Mouse (Mus musculus) heart, postnatal 14 days (tissue): ENCODE measurements at regions not wholly inside any gene's neighbourhood (a gene's known extent, or its start where the extent isn't known, plus 50 kb on each side); places are given as distances from the start of the nearest gene placed in this dataset.
"Not testable (repeated sequence)": the region's sequence is repeated elsewhere in the genome, so short reads cannot be mapped to it uniquely, and the experiment has no call there.

ENCODE experiments used
- DNase-seq, 2 experiments: peaks; one replicate each; pipeline ENCODE4 v3.0.0; 2021 to 2022
- intact Hi-C: fragments of 180-260 bp; cut with DNase I; formaldehyde crosslinking; loops from one replicate; pipeline ENCODE4 v1.15.1; 2025

DNA sequence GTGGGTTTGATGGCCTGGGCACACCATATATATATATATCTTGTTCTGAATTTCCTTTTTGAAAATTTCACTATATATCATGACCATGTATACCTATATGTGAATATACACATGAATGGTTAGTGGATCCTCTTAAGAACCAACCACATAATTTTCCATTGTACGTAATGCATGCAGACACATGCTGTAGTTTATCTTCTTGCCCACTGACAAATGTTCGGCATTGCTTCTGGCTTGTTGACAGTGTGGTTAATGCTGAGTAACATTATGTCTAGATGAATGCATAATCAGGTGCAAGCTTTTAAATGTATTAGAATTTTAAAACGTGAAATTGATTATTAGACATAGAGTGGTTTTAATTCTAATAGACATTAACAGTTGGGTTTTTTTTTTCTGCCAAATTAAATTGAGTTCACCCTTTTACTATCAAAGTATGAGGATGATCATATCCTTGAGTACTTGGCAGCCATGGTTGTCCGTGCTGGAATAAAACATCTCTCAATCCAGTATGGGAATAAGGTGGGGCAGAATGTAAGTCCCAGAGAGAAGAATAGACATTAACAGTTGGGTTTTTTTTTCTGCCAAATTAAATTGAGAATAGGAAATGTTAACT is 110.3 kb downstream of the A730009L09Rik start:
- intact Hi-C loops: no loop called here

DNA sequence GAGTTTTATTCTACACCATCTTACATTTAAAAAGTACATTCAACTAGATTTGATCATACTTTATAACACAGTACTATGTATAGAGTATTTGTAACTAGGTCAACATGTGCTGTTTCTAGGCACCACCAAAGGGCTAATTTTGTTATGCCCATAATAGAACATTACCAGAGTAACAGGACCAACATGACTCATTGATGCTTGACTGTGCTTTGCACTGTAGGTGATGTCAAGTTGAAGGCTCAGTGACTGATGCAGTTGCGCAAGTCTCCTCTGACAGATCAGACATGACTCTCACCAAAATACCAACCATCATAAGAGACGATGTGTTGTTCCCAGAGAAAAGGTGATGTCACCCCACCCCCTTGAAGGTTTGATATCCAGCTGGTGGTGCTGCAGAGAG is 108.5 kb downstream of the Mrpl39 start:
- DNase-seq: no peak
- intact Hi-C loops: no loop called here

More for the DNA sequence above, 110.3 kb downstream of the A730009L09Rik start:
- no peak for DNase-seq

DNA sequence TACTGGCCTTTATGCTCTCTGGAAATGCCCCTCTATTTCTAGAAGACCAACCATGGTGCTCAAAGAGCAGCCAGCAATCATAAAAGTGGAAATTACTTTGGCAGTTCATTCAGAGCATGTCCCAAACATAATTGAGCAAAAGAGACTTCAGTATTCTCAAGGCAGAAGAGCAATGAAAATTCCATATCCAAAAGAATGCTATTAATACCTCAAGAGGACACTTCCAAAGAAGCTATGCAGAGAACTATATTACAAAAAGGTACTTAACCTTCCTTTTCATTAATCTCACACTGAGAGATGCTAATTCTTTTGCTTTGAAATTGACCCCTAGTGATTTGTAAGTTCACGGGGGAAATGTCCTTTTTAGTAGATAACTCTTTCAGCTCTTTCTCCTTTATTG is 105.7 kb downstream of the Mrpl39 start:
- no peak for DNase-seq
- intact Hi-C loops: no loop called here

DNA sequence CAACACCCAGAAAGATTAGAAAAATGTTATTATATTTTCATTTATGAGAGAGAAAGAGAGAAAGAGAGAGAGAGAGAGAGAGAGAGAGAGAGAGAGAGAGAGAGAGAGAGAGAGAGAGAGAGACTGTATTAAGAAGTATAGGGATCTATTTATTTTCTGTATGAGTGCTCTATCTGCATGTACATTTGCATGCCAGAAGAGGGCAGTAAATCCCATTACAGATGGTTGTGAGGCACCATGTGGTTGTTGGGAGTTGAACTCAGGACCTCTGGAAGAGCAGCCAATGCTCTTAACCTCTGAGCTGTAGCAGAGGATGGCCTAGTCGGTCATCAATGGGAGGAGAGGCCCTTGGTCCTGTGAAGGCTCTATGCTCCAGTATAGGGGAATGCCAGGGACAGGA is 91.1 kb downstream of the Mrpl39 start:
- intact Hi-C loops, DNase-seq: not testable (repeated sequence)

DNA sequence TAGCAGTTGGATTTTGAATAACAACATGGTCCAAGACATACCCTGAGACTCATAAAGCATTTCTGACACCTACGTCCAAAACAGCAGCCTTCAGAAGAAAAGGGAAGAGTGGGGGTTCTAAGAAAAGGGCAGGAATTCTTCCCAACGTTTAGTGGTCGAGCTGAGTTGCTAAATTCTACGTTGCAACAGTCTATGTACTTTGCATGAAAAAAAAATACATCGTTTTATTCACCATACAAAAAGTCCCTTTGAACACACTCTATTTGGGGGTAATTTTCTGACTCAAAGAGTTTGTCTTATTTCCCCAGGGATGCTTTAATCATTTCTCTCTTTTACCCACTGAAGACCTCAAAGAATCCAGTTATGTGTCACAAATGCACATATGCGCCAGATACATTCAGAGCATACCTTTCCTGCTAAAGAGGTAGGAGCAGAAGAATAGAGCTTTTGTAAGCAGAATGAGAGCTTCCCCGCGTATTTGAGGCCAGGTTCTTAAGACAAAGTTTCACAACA is 89.3 kb downstream of the Mrpl39 start:
- intact Hi-C loops: no loop called here
- no peak for DNase-seq

DNA sequence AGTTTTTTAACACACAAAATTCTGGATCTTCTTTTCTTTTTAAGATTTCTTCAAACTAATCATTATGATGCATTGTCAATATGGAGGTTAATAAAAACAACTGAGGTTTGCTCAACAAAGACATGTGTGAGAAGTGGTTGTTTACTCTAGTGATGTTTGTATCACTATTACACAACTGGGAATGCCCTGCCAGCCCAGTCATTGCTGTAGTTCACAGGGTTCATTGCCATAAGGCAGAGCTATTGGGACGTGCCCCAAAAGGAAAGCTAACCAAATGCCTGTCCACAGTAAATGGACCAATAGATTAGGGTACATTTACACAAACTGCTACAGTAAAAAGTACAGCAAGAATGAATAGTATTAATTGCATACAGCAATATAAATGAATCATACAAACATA is 84.9 kb downstream of the Mrpl39 start:
- DNase-seq: no peak

DNA sequence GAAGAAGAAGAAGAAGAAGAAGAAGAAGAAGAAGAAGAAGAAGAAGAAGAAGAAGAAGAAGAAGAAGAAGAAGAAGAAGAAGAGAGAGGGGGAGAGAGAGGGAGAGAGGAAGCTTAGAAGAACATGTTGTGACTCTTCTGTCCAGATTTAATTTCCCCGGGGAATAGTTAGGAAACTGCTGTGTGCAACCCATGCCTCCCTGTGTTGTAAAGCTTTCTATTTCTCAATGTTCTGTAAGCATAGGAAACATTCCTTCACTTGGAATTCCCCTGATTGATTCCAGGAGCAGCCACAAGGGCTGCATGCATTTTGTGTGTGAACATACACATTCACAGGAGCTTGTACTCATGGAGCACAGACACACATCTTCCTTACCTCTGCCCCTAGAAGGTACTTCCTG is 81.7 kb downstream of the Mrpl39 start:
- intact Hi-C loops: no loop called here
- no peak for DNase-seq

More for the DNA sequence above, 84.9 kb downstream of the Mrpl39 start:
- intact Hi-C loops: no loop called here

DNA sequence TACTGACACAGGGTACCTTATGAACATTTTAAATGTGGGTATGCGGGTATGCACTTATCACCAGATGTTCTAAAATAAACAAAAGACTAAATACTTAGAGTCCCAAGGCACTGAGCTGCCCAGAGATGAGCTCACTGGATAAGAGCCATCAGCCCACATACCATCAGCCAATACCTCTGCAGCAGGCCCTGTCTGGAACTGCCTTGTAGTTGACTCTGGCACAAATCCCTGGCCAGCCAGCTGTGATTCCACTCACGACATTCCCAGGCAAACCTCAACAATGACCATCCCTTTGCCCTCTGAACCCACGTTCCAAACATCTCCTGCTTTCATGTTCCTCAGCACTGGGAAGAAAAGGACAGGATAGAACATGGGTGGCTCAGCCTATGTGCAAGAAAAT is 73.7 kb downstream of the Mrpl39 start:
- DNase-seq: peak; percentile 2 to 3
- intact Hi-C loops: no loop called here

DNA sequence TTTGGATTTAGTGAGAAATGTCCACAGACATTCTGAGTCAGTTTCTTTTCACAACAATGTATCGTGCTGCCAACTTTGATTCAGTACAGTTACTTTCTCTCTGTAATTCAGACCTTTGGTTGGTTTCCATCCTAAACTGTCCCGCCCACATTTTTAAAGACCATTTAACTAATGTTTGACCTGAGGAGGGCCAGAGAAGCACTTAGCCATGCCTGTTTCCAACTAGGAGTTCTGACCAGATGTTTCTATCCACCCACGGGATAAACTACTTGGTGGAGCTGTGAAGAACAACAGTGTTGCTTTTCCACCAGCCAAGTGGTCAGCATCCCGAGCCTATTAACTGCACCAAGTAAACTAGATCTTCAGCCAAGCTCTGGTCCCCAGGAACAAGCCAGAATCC is 72.0 kb downstream of the Mrpl39 start:
- no peak for DNase-seq
- intact Hi-C loops: no loop called here
